Mouse (Mus musculus) MEL (cell line): Measurements from ENCODE around the gene Ankmy2. TPM values are rescaled to one million over a fixed set of nuclear protein-coding genes. Genes with fewer than 3 reads are reported as not detected.

Source experiments
- DNase-seq: peaks from one replicate; pipeline ENCODE4 v3.0.0; 2011; ENCODE audit warnings: low read depth, low spot score
- H3K27ac ChIP-seq: 2 replicates; pipeline ENCODE4 v1.5.1; 2012; ENCODE audit warnings: low read depth, mild to moderate bottlenecking, control low read depth, low read length, moderate library complexity; ENCODE audit not compliant: control insufficient read depth
- H3K27me3 ChIP-seq, 2 experiments: fragments of 150-350 bp in 1 of 2; sonication (generic) in 1 of 2; 2 replicates each; pipeline ENCODE4 v1.6.1; 2012; ENCODE audit warnings: low read length in 2 of 2, mild to moderate bottlenecking in 2 of 2, improper control_type of control experiment in 1 of 2, moderate library complexity in 1 of 2; ENCODE audit not compliant: insufficient read depth in 2 of 2, control insufficient read depth in 1 of 2
- H3K36me3 ChIP-seq, 2 experiments: 2 replicates each; pipeline ENCODE4 v1.6.1; 2012 to 2014; ENCODE audit warnings: low read length in 2 of 2, improper control_type of control experiment in 1 of 2, inconsistent platforms in 1 of 2, mild to moderate bottlenecking in 1 of 2; ENCODE audit not compliant: insufficient read depth in 2 of 2, control insufficient read depth in 1 of 2
- H3K4me1 ChIP-seq, 2 experiments: fragments of 150-350 bp in 1 of 2; sonication (generic) in 1 of 2; 2 replicates each; pipeline ENCODE4 v1.6.1; 2012; ENCODE audit warnings: low read length in 2 of 2, improper control_type of control experiment in 1 of 2, mild to moderate bottlenecking in 1 of 2; ENCODE audit not compliant: insufficient read depth in 2 of 2, control insufficient read depth in 1 of 2
- H3K4me3 ChIP-seq, 2 experiments: fragments of 150-350 bp in 1 of 2; sonication (generic) in 1 of 2; 2 replicates each; pipeline ENCODE4 v1.5.1; 2012; ENCODE audit warnings: low read depth in 2 of 2, low read length in 2 of 2, mild to moderate bottlenecking in 2 of 2, moderate library complexity in 2 of 2, control low read depth in 1 of 2, improper control_type of control experiment in 1 of 2; ENCODE audit not compliant: control insufficient read depth in 1 of 2, insufficient read depth in 1 of 2
- H3K79me2 ChIP-seq: 2 replicates; pipeline ENCODE4 v1.6.1; 2012; ENCODE audit warnings: mild to moderate bottlenecking, low read length, moderate library complexity; ENCODE audit not compliant: control insufficient read depth, poor library complexity, insufficient read depth
- H3K9ac ChIP-seq: 2 replicates; pipeline ENCODE4 v1.6.1; 2012; ENCODE audit warnings: low read depth, mild to moderate bottlenecking, control low read depth, low read length, moderate library complexity; ENCODE audit not compliant: control insufficient read depth, poor library complexity, severe bottlenecking
- H3K9me3 ChIP-seq: fragments of 150-350 bp; sonication (generic); replicated peaks from 2 replicates; pipeline ENCODE4 v1.6.1; 2012; ENCODE audit warnings: mild to moderate bottlenecking, low read length, improper control_type of control experiment, moderate library complexity; ENCODE audit not compliant: insufficient read depth
- BHLHE40 ChIP-seq: IDR thresholded peaks from 2 replicates; pipeline ENCODE4 v1.6.1; 2012; ENCODE audit warnings: low read depth, mild to moderate bottlenecking, inconsistent platforms, low read length, improper control_type of control experiment, borderline replicate concordance
- CHD1 ChIP-seq: IDR thresholded peaks from 2 replicates; pipeline ENCODE4 v1.6.1; 2012; ENCODE audit warnings: low read depth, mild to moderate bottlenecking, inconsistent platforms, low read length, improper control_type of control experiment
- E2F4 ChIP-seq: IDR thresholded peaks from 2 replicates; pipeline ENCODE4 v1.6.1; 2011; ENCODE audit warnings: low read depth, low read length, improper control_type of control experiment, borderline replicate concordance
- EP300 ChIP-seq, 2 experiments: IDR thresholded peaks; 2 replicates each; pipeline ENCODE4 v1.6.1; 2011; ENCODE audit warnings: improper control_type of control experiment in 2 of 2, low read length in 2 of 2, low read depth in 1 of 2, mild to moderate bottlenecking in 1 of 2
- ETS1 ChIP-seq: IDR thresholded peaks from 2 replicates; pipeline ENCODE4 v1.6.1; 2012; ENCODE audit warnings: low read depth, mild to moderate bottlenecking, inconsistent platforms, low read length, improper control_type of control experiment, moderate library complexity
- HCFC1 ChIP-seq: IDR thresholded peaks from 2 replicates; pipeline ENCODE4 v1.6.1; 2012; ENCODE audit warnings: low read depth, mild to moderate bottlenecking, inconsistent platforms, low read length, improper control_type of control experiment, moderate library complexity
- JUND ChIP-seq: IDR thresholded peaks from 2 replicates; pipeline ENCODE4 v1.6.1; 2011; ENCODE audit warnings: low read depth, mild to moderate bottlenecking, improper control_type of control experiment, low read length
- KAT2A ChIP-seq: conservative IDR thresholded peaks from 2 replicates; pipeline ENCODE4 v1.6.1; 2012; ENCODE audit warnings: low read depth, low read length, improper control_type of control experiment, inconsistent platforms
- MAFK ChIP-seq: IDR thresholded peaks from 2 replicates; pipeline ENCODE4 v1.6.1; 2011; ENCODE audit warnings: low read depth, mild to moderate bottlenecking, low read length, improper control_type of control experiment, borderline replicate concordance
- MAX ChIP-seq: IDR thresholded peaks from 2 replicates; pipeline ENCODE4 v1.6.1; 2011; ENCODE audit warnings: low read length, improper control_type of control experiment
- MAZ ChIP-seq: IDR thresholded peaks from 2 replicates; pipeline ENCODE4 v1.6.1; 2012; ENCODE audit warnings: low read depth, mild to moderate bottlenecking, inconsistent platforms, low read length, improper control_type of control experiment
- MEF2A ChIP-seq: IDR thresholded peaks from 2 replicates; pipeline ENCODE4 v1.6.1; 2014; ENCODE audit warnings: low read depth, mild to moderate bottlenecking, inconsistent platforms, low read length, improper control_type of control experiment; ENCODE audit not compliant: poor library complexity, insufficient replicate concordance, severe bottlenecking; ENCODE audit errors: extremely low read depth
- MXI1 ChIP-seq: IDR thresholded peaks from 2 replicates; pipeline ENCODE4 v1.6.1; 2011; ENCODE audit warnings: mild to moderate bottlenecking, low read depth, low read length, improper control_type of control experiment
- MYC ChIP-seq: IDR thresholded peaks from 2 replicates; pipeline ENCODE4 v1.6.1; 2011; ENCODE audit warnings: low read depth, mild to moderate bottlenecking, low read length, improper control_type of control experiment, moderate library complexity
- NELFE ChIP-seq: IDR thresholded peaks from 2 replicates; pipeline ENCODE4 v1.6.1; 2011; ENCODE audit warnings: low read depth, low read length, improper control_type of control experiment
- NRF1 ChIP-seq: IDR thresholded peaks from 2 replicates; pipeline ENCODE4 v1.6.1; 2014; ENCODE audit warnings: low read depth, mild to moderate bottlenecking, inconsistent platforms, low read length, improper control_type of control experiment, moderate library complexity; ENCODE audit not compliant: poor library complexity, insufficient read depth, severe bottlenecking
- POLR2A ChIP-seq, 2 experiments: IDR thresholded peaks; 2 replicates each; pipeline ENCODE4 v1.6.1; 2011 to 2012; ENCODE audit warnings: low read length in 2 of 2, mild to moderate bottlenecking in 2 of 2, control low read depth in 1 of 2, improper control_type of control experiment in 1 of 2, low read depth in 1 of 2, moderate library complexity in 1 of 2; ENCODE audit not compliant: control insufficient read depth in 1 of 2, insufficient read depth in 1 of 2, poor library complexity in 1 of 2
- POLR2AphosphoS2 ChIP-seq: IDR thresholded peaks from 2 replicates; pipeline ENCODE4 v1.6.1; 2011; ENCODE audit warnings: low read length, improper control_type of control experiment
- POLR2AphosphoS5 ChIP-seq: IDR thresholded peaks from 2 replicates; pipeline ENCODE4 v1.6.1; 2012; ENCODE audit warnings: low read depth, borderline replicate concordance, mild to moderate bottlenecking, inconsistent platforms, low read length, moderate library complexity, mixed read lengths
- RCOR1 ChIP-seq: IDR thresholded peaks from 2 replicates; pipeline ENCODE4 v1.6.1; 2012; ENCODE audit warnings: low read depth, mild to moderate bottlenecking, inconsistent platforms, low read length, improper control_type of control experiment
- SIN3A ChIP-seq: IDR thresholded peaks from 2 replicates; pipeline ENCODE4 v1.6.1; 2012; ENCODE audit warnings: low read length, improper control_type of control experiment, inconsistent platforms
- TAL1 ChIP-seq: IDR thresholded peaks from 2 replicates; pipeline ENCODE4 v1.6.1; 2012; ENCODE audit warnings: mild to moderate bottlenecking, inconsistent platforms, low read length, moderate library complexity, mixed read lengths
- TBP ChIP-seq: IDR thresholded peaks from 2 replicates; pipeline ENCODE4 v1.8.0; 2011; ENCODE audit warnings: low read depth, low read length, improper control_type of control experiment
- TCF12 ChIP-seq: IDR thresholded peaks from 2 replicates; pipeline ENCODE4 v1.6.1; 2014; ENCODE audit warnings: low read depth, mild to moderate bottlenecking, inconsistent platforms, low read length, improper control_type of control experiment, moderate library complexity
- UBTF ChIP-seq: IDR thresholded peaks from 2 replicates; pipeline ENCODE4 v1.6.1; 2012; ENCODE audit warnings: low read depth, mild to moderate bottlenecking, inconsistent platforms, low read length, improper control_type of control experiment, moderate library complexity, borderline replicate concordance; ENCODE audit not compliant: insufficient read depth
- USF1 ChIP-seq: IDR thresholded peaks from 2 replicates; pipeline ENCODE4 v1.6.1; 2014; ENCODE audit warnings: low read depth, mild to moderate bottlenecking, inconsistent platforms, low read length, improper control_type of control experiment, moderate library complexity
- ZC3H11A ChIP-seq: IDR thresholded peaks from 2 replicates; pipeline ENCODE4 v1.6.1; 2012; ENCODE audit warnings: low read depth, mild to moderate bottlenecking, inconsistent platforms, low read length, improper control_type of control experiment
- ZMIZ1 ChIP-seq: IDR thresholded peaks from 2 replicates; pipeline ENCODE4 v1.6.1; 2012; ENCODE audit warnings: low read depth, mild to moderate bottlenecking, inconsistent platforms, low read length, improper control_type of control experiment, moderate library complexity
- ZNF384 ChIP-seq: IDR thresholded peaks from 2 replicates; pipeline ENCODE4 v1.6.1; 2012; ENCODE audit warnings: low read depth, mild to moderate bottlenecking, inconsistent platforms, low read length, improper control_type of control experiment
- polyA plus RNA-seq, 2 experiments: library from polyadenylated mRNA; stranded (reverse) in 1 of 2; unstranded in 1 of 2; fragments of >175 nt in 1 of 2; fragments of >200 nt in 1 of 2; gene quantifications; 2 replicates each; pipeline versions ENCODE4 v1.2.1 to v1.2.4; 2012; ENCODE audit warnings: low replicate concordance in 2 of 2, low read depth in 1 of 2; ENCODE audit not compliant: insufficient read length in 2 of 2, insufficient read depth in 1 of 2, missing spikeins in 1 of 2
- total RNA-seq: library from RNA; depleted of rRNA; stranded (reverse); fragments of 300-350 nt; gene quantifications from 2 replicates; pipeline ENCODE4 v1.2.3, GENCODE M21; 2012; rRNA removed

Gene Ankmy2
- total RNA-seq (14.2 and 15.3 TPM in 2 replicates), polyA plus RNA-seq (10 to 100 TPM in 1 of 2 experiments, not detected in 1; 14.3 TPM)

GRCm38 (mm10) chr12:36156637-36157303 is at the start of gene Ankmy2:
TSS of gene Ankmy2 (plus strand) at chr12:36157114.
- H3K79me2 ChIP-seq, result peaks cover 51% of the 10 kb centered on the region
- H3K27me3 ChIP-seq, result no peaks in the 10 kb centered on the region
- H3K4me3 ChIP-seq, result peak within 1 kb of the TSS; percentile 91 to 97
- peak within 1 kb of the TSS; percentile 84 for H3K27ac ChIP-seq
- H3K9me3 ChIP-seq, result no peaks in the 10 kb centered on the region
- peak; percentile 96 for DNase-seq
- peaks cover 0 to 18% of the 10 kb centered on the region in 2 experiments; a peak in 2 of 4 replicates for H3K36me3 ChIP-seq
- H3K4me1 ChIP-seq, result peaks cover 0 to 14% of the 10 kb centered on the region in 2 experiments
- TF ChIP-seq NRF1, result 0 out of 2 replicates have a peak, but pooled peaks have one; percentile 14
- TF ChIP-seq USF1, result no peak
- 0 out of 2 replicates have a peak, but pooled peaks have one; percentile 38 for TF ChIP-seq E2F4
- peak; percentile 15; the same call in 1 of the 2 replicates for TF ChIP-seq MXI1
- 0 out of 2 replicates have a peak, but pooled peaks have one; percentile 10 for TF ChIP-seq MEF2A
- TF ChIP-seq MYC, result peak; percentile 65; the same call in 1 of the 2 replicates
- TF ChIP-seq ZNF384, result peak; percentile 22; the same call in 1 of the 2 replicates
- peak; percentile 56 for TF ChIP-seq MAX
- TF ChIP-seq KAT2A, result no peak
- TF ChIP-seq CHD1, result peak; percentile 100
- TF ChIP-seq MAFK, result no peak
- no peak for TF ChIP-seq EP300 (IDR thresholded peaks at IDR 0.05; ENCODE audit: low read depth in 1 of 2, low read length in 2 of 2)
- 0 out of 2 replicates have a peak, but pooled peaks have one; percentile 13 for TF ChIP-seq RCOR1
- TF ChIP-seq SIN3A, result peak; percentile 92
- no peak for TF ChIP-seq TAL1
- peak; percentile 80 for TF ChIP-seq POLR2AphosphoS2
- TF ChIP-seq TCF12, result peak; percentile 48
- peak; percentile 86 for TF ChIP-seq NELFE
- peak; percentile 77 for TF ChIP-seq TBP
- TF ChIP-seq HCFC1, result peak; percentile 77
- peak; percentile 80 for TF ChIP-seq ZMIZ1
- no peak for TF ChIP-seq JUND
- peak; percentile 76 for TF ChIP-seq POLR2AphosphoS5
- TF ChIP-seq MAZ, result peak; percentile 86; the same call in 1 of the 2 replicates
- TF ChIP-seq ETS1, result peak; percentile 7; the same call in 1 of the 2 replicates
- 0 out of 2 replicates have a peak, but pooled peaks have one; percentile 61 for TF ChIP-seq UBTF
- peak; percentile 34; the same call in 1 of the 2 replicates for TF ChIP-seq ZC3H11A
- peak; percentile 77 for TF ChIP-seq BHLHE40
- TF ChIP-seq POLR2A (IDR thresholded peaks at IDR 0.05; ENCODE audit: control insufficient read depth in 1 of 2, insufficient read depth in 1 of 2, low read depth in 1 of 2, low read length in 2 of 2, poor library complexity in 1 of 2), result peak; percentile 92 to 95
- TF ChIP-seq, all 39 proteins: peak for 23
- peak within 1 kb of the TSS; percentile 94 for H3K9ac ChIP-seq
